Mouse (Mus musculus) spleen, adult 12 weeks (tissue): Measurements from ENCODE around the gene Map3k9.

ENCODE experiments used
- DNase-seq: peaks from one replicate; pipeline ENCODE4 v3.0.0; 2022; ENCODE audit warnings: low spot score

Gene Map3k9

DNA sequence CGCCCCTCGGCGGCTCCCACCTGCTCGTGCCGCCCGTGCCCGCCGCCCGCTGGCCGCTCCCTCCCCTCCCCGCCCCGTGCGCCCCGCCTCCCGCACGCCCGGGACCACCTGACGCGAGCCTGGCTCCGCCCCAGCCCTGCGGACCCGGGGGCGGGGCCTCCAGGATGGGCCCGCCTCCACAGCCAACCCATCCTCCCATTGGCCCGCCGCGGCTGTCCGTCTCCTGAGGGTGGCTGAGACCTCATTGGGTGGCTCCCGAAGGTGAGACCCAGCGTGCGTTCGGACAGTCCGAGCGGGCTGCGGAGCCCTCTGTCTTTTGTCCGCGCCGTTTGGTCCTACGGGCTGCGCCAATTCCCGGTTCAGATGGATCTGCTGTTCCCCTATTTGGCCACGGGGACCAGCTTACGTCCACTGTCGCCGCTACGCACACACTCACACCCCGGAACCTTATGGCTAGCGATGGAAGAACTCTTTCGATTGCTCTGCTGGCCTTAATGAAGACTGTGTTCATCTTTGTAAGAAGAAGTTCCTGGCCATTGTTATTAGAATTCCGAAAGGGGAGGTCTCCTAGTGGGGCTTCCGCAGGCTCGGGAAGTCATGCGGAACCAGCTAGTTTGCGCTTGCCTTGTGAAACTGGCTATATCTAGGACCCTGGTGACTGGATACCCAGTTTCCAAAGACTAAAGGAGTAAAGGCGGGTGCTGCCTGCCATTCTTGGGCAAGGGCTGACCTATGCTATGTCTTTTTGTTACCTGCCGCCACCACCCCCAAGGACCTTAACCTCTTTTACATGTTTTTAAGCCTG is at the start of gene Map3k9:
Gene Map3k9, minus strand, starts transcription at position 71 of the 805 bp plus-strand sequence.
- DNase-seq = peak; percentile 81

DNA sequence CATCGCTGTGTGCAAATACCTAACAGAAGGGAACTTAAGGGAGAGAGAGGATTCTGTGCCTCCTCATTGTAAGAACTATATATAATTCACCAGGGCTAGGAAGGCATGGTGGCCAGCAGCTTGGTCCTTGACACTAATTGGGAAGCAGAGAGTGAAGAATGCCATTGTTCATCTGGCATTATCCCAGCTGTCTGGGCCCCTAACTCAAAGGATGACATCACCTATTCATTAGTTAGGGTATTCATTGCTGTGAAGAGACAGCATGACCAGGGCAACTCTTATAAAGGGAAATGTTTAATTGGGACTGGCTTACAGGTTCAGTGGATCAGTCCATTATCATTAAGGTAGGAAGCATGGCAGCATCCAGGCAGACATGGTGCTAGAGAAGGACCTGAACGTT is 47.4 kb upstream of the Map3k9 start:
- DNase-seq = no peak

DNA sequence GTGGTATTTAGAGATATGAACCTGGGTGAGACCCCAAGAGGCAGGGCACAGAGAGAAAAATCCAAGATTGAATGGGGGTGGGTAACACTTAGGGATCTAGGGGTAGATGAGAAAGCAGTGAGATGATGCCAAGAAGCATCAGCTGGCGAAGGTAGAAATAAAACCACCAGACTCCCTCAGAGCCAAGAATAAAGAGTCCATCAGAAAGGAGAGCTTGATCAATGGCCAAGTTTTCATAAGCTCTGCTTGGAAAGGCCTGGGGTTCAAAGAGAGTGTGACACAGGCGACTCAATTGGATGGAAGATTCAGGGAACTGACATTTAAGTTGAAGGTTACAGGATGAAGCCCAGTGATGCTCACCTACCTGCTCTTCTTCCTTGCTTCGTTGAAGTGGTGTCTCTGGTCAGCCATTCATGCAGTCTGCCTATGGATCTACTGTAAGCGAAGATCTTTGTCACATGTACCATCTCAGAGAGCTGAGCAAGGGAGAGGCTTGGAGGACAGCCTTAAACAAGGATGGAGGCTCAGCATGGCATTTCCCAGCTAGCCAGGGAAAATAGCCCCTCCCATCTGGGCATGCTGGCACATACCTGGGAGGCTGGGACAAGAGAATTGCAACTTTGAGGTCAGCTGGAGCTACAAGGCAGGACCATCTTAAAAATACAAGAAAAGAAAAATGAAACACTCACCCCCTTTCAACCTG is 42.0 kb upstream of the Map3k9 start:
- DNase-seq = no peak

DNA sequence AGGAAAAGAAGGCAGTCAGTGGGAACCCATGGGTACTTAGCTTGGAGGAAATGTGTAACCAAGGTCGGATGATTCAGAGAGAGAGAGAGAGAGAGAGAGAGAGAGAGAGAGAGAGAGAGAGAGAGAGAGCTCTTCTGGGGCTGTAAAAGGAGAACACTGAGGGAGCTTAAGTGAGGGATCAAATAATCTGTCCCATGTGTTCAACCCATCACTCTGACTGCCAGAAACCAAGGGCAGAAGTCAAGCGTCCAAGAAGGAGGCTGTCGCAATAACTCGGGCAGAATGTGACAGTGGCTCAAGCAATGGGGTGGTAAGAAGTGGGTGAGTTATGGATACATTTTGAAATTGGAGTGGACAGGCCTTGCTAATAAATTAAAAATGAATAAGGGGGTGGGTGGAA is 41.2 kb upstream of the Map3k9 start:
- no peak for DNase-seq

DNA sequence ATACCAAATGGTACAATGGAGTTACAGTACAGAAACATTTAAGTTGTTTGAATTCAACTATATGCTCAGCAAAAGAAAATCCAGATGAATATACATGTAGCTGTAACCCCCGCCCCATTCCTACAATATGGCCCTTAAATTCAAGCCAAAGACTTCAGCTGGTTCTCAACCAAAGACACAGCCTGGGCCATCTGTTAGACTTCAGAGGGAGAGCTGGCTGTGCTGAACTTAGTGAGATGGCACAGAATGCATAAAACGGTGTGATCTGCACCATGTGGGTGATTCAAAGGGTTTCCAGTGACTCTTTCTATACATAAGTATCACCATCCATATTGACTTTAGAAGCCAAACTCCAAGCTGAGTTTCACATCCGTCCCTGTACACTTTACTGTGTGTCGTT is 39.7 kb upstream of the Map3k9 start:
- no peak for DNase-seq

DNA sequence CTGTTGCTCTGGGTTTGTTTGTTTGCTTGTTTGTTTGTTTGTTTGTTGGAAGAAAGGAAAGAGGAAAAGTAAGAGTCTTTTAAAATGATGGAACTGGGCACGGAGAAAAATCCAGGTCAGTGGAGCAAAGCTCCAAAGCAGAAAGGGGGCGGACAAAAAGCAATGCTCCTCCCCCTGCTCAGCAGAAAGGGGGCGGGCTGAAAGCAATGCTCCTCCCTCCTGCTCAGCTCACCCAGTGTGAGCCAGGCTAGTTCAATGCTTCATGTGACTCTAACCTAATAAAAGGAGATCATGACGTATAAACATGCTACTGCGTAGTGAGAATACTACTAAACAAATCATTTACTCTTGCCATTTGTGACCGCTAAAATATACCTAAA is 36.1 kb upstream of the Map3k9 start:
- DNase-seq = no peak

DNA sequence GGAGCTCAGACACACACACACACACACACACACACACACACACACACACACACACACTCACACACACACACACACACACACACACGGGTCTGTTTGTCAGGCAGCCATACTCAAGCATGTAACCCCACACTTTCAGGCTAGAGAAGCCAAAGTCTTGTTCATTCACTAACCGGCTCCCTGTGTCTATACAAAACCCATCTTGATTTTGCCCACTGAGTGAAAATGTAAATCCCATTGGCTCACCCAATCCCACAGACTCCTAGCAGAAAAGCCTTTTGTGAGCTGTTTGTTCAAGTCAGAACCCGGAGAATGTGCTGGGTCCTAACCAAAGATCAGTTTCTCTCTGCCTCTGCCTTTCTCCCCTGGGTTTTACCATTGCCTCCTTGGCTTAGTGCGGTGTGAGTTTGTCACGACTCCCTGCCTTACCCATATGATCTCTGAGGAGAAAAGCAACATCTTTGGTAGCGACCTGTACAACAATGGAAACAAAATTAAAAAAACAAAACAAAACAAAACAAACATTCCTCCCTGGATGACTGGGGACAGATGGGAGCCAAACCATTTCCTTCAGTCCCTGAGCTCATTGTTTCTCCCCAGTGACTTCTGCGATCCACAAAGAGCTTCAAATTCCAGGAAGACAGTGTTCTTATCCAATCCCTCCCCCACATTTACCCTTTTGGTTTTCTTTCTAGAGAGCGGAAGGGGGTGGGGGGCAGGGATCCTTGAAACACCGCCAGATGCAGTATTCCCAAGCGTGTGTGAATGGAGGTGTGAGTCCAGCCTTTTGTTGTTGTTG is 35.6 kb upstream of the Map3k9 start:
- no peak for DNase-seq

DNA sequence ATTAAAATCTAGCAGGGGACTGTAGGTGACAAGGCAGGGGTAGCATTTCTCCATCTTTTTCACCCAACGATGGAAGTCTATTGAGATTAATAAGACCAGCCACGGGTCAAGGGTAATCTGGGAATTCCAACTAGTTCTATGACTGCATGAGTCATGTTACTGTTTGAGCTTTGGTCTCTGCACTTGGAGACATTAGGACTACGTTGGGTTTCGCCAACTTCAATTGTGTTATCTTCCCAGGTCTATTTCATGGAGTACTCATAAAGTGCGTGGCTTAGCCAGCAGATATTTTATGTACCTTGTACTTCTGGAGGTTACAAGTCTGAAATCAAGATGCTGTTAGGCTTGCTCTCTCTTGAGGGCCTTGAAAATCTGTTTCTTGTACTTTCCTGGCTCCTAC is 33.8 kb upstream of the Map3k9 start:
- no peak for DNase-seq

DNA sequence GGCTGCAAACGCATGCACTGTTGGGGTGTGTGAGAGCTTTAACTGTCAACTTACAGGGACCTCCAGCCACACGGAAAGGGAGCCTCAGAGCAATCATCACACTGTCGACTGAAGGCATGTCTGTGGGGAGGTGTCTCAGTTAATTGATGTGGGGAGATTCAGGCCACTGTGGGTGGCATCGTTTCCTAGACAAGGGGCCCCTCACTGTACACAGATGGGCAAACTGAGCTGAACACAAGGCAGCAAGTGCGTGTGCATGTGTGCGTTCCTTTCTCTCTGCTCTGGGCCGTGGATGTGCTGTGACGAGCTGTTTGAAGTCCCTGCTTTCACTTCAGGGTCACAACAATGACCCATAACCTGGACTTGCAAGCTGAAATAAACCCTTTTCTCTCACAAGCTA is 29.4 kb upstream of the Map3k9 start:
- DNase-seq = no peak

DNA sequence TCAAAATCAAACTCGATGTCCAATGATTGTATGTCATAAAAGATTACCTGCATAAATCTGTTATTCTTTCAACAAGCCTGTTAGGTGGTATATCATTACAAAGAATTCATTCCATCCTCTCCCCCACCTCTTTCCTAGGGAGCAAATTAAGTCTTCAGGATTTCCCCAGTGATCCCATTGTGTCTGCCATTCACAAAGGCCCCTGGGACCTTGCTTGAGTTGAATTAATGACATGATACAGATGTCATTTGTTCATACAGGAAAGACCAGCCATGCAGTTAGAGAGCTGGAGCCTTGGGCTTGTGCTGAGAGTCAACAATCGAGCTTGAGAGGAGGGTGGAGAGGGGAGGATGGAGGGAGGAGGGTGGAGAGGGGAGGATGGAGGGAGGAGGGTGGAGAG is 27.6 kb upstream of the Map3k9 start:
- DNase-seq = no peak

DNA sequence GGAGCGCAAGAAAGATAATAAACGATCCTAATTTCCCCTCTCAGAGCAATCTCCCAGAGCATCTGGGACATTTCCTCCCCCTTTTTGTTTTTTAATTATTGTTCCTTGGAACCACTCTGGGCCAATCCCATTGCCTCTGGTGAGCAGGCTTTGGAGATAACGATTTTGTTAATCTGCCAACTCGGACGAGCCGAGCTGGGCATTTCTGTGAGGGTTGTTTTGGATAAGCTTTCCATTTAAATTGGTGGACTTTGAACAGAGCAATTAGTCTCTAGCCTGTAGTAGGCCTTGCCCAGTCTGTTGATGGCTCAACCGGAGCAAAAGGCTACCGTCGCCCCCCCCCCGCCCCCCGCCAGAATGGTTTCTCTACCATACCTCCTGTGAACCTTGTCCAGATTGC is 27.0 kb upstream of the Map3k9 start:
- DNase-seq = no peak

DNA sequence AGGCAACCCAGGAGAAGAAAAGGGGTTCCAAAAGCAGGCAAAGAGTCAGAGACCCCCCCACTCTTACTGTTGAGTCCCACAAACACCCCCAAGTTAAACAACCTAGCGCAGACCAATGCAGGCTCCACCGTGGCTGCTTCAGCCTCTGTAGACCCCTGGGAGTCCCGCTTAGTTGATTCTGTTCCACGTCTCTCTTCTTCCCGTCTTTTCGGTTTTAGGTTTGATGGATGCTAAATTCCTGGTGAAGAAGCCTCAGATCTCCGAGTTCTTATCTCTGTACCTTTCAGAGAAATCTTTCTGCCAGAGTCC is 26.5 kb upstream of the Map3k9 start:
- DNase-seq = no peak

DNA sequence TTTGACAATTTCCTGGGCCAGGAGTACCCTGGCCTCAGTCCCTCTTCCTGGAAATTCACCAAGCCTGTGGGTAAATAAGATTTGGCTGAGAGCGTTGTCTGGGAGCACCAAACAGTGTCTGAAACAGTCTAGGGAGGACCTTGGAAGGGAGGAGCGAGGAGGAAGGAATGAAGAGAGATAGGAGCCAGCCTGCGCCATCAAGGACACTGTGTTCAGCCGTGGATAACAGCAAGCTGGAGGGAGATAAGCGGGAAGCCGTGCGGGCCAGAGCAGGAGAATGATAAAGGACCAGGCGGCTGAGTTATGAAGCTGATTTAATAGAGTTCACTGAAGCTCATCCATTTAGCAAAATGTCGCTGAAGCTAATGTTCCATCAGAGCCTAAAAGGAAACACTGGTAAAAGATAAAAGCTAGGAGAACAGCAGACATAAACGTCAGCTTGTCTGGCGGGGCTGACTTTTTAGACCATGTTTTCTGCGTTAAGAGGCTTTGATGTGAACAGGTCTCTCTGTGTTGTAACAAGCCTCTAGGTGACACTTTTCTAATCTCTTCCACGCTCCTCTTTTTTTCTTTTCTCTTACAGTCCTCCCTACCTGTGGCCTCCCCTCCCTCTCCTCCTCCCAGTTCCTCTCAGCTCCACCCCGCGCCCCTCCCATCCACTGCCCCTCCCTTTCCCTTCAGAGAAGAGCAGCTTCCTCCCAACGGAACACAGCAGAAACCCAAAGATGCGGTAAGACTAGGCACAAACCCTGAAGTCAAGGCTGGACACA is 26.0 kb upstream of the Map3k9 start:
- DNase-seq = no peak

DNA sequence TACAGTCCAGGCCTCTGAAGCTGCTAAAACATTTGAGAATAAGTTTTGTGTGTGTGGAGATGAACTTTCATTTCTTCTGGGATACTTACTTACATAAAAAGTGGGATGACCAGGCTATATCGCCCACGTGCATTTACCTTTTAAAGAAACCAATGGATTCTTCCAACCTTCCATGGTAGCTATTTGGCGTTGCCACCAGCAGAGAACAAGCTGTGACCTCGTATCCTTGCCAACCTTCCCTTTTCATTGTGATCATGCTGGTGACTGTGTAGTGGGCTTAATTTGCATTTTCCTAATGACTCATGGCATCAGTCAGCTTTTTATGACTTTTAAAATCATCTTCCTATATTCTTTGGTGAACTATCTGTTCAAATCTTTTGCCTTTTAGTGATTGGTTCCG is 25.1 kb upstream of the Map3k9 start:
- DNase-seq = no peak

DNA sequence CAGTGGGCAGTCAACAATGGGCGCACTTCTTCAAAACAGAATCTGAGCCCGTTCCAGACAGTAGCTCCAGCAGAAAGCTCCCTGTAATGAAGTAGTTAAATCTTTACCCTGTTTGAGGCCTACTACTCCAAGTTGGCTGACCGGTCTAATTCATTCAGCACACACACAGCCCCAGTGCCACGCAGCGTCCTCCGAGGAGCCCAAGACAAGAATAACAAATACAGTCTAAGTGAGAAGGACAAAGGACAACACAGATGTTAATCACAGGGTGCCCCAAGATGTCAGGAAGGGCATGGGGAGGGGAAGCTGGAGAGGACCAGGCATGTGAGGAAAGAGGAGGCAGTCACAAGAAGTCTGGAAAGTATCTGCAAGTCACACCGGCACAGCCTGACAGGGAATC is 22.8 kb upstream of the Map3k9 start:
- no peak for DNase-seq

DNA sequence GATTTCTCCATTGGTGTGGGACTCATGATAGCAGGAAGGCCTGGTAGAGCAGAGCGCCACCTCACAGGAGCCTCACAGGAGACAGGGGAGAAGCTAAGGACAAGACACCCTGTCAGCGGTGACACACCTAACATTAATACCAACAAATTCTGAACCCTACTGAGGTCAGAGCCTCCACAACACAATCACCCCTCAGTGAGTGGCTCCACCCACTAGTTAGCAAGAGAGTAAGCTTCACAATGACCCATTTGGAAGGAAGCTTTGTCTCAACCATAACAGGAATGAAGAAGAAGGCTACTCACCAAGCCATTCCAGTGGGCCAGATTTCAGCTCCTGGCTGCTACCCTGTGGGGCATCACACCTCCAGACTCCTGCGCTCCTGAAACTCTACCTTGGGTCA is 22.0 kb upstream of the Map3k9 start:
- DNase-seq = no peak

DNA sequence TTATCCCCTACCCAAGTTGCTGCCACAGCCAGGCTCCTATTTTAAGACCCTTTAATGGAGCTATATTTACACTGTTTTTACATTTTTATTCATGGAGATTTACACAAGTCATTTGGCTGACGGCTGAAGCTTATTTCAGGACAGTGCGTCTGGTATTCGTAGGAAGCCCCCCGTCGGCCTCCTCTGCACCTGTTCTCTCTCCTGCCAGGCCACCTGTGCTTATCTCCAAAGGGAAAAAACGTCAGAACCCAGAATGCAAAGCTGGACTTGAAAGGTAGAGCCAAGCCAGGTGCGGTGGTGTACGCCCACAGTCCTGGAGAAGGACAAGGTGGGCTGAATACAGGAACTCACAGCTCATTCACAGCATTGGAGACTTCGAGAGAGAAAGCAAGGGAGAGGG is 20.2 kb upstream of the Map3k9 start:
- no peak for DNase-seq

DNA sequence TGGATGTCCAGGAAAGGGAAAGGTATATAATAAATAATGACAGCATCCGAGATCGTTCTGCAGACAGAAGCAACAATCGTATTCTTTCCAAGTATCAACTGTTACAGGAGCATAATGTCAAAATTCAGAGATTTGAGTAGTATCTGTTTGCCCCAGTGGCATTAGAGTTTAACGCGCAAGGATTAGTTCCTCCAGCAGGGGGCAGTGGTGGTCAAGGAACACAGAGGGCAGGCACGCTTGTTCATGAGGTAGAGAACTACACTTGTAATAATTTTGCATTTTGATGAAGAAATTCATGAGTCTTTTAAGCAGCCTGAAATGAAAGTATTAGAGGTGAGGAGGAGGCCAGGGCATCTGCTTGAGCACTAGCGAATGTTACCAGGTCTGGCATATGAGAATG is 15.6 kb upstream of the Map3k9 start:
- peak; percentile 65 for DNase-seq

DNA sequence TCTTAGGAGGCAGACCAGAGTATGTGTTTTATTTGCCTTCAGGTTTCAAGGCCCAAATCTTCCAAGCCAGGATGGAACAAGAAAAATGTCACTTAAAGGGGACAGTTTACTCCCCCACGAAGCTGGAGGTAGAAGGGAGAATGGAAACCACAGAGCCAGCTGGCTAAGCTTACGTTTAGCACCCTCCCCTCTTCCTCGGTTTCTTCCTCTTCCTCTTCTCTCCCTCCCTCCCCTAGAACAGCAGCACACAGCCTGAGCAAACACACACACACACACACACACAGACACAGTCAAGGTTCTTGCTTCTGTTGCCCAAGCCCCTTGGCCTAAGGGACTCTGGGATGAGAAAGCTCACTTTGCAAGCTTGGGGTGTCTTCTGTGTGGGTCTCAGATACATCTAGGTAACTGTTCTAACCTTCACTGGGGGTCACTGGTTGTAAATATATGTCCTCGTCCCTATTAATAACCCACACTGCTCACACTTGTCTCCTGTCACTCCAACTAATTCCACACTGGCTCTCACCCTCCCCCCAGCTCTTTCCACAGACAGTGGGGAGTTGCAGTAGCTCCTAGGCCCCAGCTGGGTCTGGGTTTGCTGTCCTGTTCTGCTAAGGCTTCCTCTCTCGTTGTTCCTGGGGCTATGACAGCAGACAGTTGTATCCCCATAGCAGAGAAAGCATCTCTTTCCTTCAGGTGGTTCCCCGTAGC is 11.7 kb upstream of the Map3k9 start:
- DNase-seq = no peak

DNA sequence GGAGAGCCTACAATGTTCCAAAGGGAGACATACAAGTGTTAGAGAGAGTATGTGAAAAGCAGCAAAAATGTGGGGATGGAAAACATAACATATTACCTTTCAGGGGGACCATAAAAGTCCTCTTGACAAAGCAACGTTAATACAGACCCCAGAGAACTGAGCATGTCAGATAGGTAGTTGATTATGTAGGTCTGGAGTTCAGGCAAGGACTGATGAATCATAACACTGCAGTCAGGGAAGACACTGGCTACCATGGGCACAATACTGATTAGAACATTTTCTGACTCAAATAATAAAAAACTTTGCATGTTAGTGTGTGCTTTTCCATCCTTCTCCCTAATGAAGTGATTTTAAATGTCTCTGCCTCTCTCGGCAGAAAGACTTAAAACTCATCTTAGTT is 8.5 kb upstream of the Map3k9 start:
- no peak for DNase-seq

DNA sequence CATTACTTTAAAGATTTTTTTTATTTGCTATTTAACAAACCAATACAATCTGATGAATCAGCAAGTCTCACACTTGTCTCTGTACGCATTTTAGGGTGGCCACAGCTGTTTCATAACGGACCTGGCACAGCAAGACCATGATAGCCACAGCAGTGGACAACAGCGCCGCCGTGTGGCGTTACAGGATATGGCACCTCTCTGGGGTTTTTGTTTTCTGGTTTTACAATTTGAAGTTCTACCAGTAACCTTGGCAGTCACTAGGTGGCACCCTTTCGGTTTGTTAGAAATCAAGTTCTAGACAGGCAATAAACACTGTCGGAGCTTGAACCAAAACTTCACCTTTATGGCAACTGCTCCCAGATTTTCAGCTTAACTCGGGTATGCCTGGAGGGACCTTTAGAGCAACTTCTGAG is 7.7 kb upstream of the Map3k9 start:
- DNase-seq = peak; percentile 73

DNA sequence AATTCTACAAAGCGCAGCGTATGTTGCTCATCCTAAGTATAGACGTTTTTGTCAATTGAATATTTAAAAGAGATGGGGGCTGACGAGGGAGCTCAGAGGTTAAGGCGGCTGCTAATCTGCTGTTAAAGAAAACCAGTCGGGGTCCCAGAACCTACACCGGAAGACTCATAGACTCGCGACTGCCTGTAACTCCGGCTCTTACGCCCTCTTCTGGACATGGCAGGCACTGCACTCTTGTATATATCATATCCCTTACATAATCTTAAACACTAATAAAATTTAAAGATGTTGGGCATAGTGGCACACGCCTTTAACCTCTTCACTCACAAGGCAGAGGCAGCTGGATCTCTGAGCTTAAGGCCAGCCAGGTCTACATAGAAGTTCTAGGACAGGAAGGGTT is 6.3 kb upstream of the Map3k9 start:
- DNase-seq = no peak
